Mouse (Mus musculus) embryonic facial prominence, embryonic 13.5 days (tissue): Measurements from ENCODE around the gene Pex11a. TPM values are rescaled to one million over a fixed set of nuclear protein-coding genes. Genes with fewer than 3 reads are reported as not detected.

Experiments used
- ATAC-seq: fragments of 200-750 bp; cut with Nextera tagmentation; 2 replicates; pipeline ENCODE4 v1.8.0; 2017; ENCODE audit warnings: low read depth; ENCODE audit not compliant: insufficient number of reproducible peaks, insufficient read depth, low FRiP score, low TSS enrichment
- H3K27ac ChIP-seq: fragments of 300-500 bp; sonication (generic); 2 replicates; pipeline ENCODE4 v1.5.1; 2015; ENCODE audit warnings: moderate library complexity, mild to moderate bottlenecking, inconsistent platforms
- H3K27me3 ChIP-seq: fragments of 300-500 bp; sonication (generic); 2 replicates; pipeline ENCODE4 v1.6.1; 2015; ENCODE audit warnings: mild to moderate bottlenecking, inconsistent platforms
- H3K36me3 ChIP-seq: fragments of 300-500 bp; sonication (generic); 2 replicates; pipeline ENCODE4 v1.6.1; 2015; ENCODE audit warnings: mild to moderate bottlenecking, inconsistent platforms
- H3K4me1 ChIP-seq: fragments of 300-500 bp; sonication (generic); 2 replicates; pipeline ENCODE4 v1.6.1; 2015; ENCODE audit warnings: inconsistent platforms
- H3K4me2 ChIP-seq: fragments of 300-500 bp; sonication (generic); 2 replicates; pipeline ENCODE4 v1.6.1; 2015; ENCODE audit warnings: moderate library complexity, mild to moderate bottlenecking, inconsistent platforms
- H3K4me3 ChIP-seq: fragments of 300-500 bp; sonication (generic); 2 replicates; pipeline ENCODE4 v1.5.1; 2015; ENCODE audit warnings: mild to moderate bottlenecking, inconsistent platforms
- H3K9ac ChIP-seq: fragments of 300-500 bp; sonication (generic); 2 replicates; pipeline ENCODE4 v1.6.1; 2015; ENCODE audit warnings: mild to moderate bottlenecking, inconsistent platforms
- H3K9me3 ChIP-seq: fragments of 300-500 bp; sonication (generic); 2 replicates; pipeline ENCODE4 v1.6.1; 2016; ENCODE audit warnings: inconsistent platforms
- WGBS: fragments of 180-500 bp; shearing (Covaris S2); methylation state at CpG from one replicate; pipeline ENCODE4 v1.1.7; 2015; ENCODE audit warnings: mixed read lengths; 5-methylcytosine and 5-hydroxymethylcytosine counted together
- polyA plus RNA-seq: library from polyadenylated mRNA; unstranded; fragments of >200 nt; fragmentation: Nextera tagmentation; extraction: Ambion mirVana; gene quantifications from 2 replicates; pipeline ENCODE4 v1.2.1, GENCODE M21; 2015

Gene Pex11a
- polyA plus RNA-seq, 1 experiment from 2014 or later: 11.9 TPM

GRCm38 (mm10) chr7:79734563-79734962 is 8.4 kb downstream of the Pex11a start:
- no peak for ATAC-seq
- H3K27me3 ChIP-seq: peaks cover 10% of the 10 kb centered on the region; the same call in 1 of the 2 replicates
- H3K4me1 ChIP-seq: no peaks in the 10 kb centered on the region
- peaks cover 27% of the 10 kb centered on the region for H3K36me3 ChIP-seq
- no peak overlapping the region for H3K4me3 ChIP-seq
- no peak overlapping the region for H3K27ac ChIP-seq
- H3K4me2 ChIP-seq: no peak overlapping the region
- no peaks in the 10 kb centered on the region for H3K9me3 ChIP-seq
- 81% methylated on average over 8 of the region's 8 CpGs for WGBS
- no peak overlapping the region for H3K9ac ChIP-seq

- H3K9me3 ChIP-seq: no peaks in the 10 kb centered on the region
- no peak within 1 kb of the TSS for H3K4me2 ChIP-seq
- WGBS: 52% methylated on average over 4 of the region's 4 CpGs
- no peak within 1 kb of the TSS for H3K4me3 ChIP-seq
- H3K9ac ChIP-seq: no peak within 1 kb of the TSS
- H3K27me3 ChIP-seq: peaks cover 12% of the 10 kb centered on the region; the same call in 1 of the 2 replicates
- ATAC-seq: no peak
- peaks cover 22% of the 10 kb centered on the region for H3K36me3 ChIP-seq
- H3K4me1 ChIP-seq: no peaks in the 10 kb centered on the region
- H3K27ac ChIP-seq: no peak within 1 kb of the TSS
Observed at GRCm38 (mm10) chr7:79732622-79733021, 10.3 kb downstream of the Pex11a start, which contains the start of gene Plin1. Gene Plin1, minus strand, starts transcription at chr7:79732903.

GRCm38 (mm10) chr7:79731438-79731837 is 11.5 kb downstream of the Pex11a start:
- Histone ChIP-seq H3K9ac (no peak overlapping the region), H3K4me3 (no peak overlapping the region), H3K27ac (no peak overlapping the region), H3K9me3 (no peaks in the 10 kb centered on the region), H3K4me2 (no peak overlapping the region), H3K36me3 (peaks cover 11% of the 10 kb centered on the region), H3K27me3 (peaks cover 12% of the 10 kb centered on the region; the same call in 1 of the 2 replicates), H3K4me1 (no peaks in the 10 kb centered on the region)
- ATAC-seq: no peak
- WGBS: 75% methylated on average over 13 of the region's 13 CpGs

- Histone ChIP-seq H3K4me3 (no peak overlapping the region), H3K36me3 (peaks cover 6% of the 10 kb centered on the region), H3K9me3 (no peaks in the 10 kb centered on the region), H3K9ac (no peak overlapping the region), H3K27ac (no peak overlapping the region), H3K4me1 (no peaks in the 10 kb centered on the region), H3K27me3 (peaks cover 12% of the 10 kb centered on the region; the same call in 1 of the 2 replicates), H3K4me2 (no peak overlapping the region)
- 64% methylated on average over 11 of the region's 11 CpGs for WGBS
- ATAC-seq: no peak
Observed at GRCm38 (mm10) chr7:79729743-79730370, 13.1 kb downstream of the Pex11a start.

- no peak for ATAC-seq
- 4% methylated on average over 8 of the region's 8 CpGs for WGBS
- Histone ChIP-seq H3K9me3 (no peaks in the 10 kb centered on the region), H3K36me3 (no peaks in the 10 kb centered on the region), H3K4me3 (no peak overlapping the region), H3K27me3 (peaks cover 12% of the 10 kb centered on the region; the same call in 1 of the 2 replicates), H3K4me1 (no peaks in the 10 kb centered on the region), H3K4me2 (no peak overlapping the region), H3K27ac (no peak overlapping the region), H3K9ac (no peak overlapping the region)
Observed at GRCm38 (mm10) chr7:79729169-79729568, 13.8 kb downstream of the Pex11a start.

GRCm38 (mm10) chr7:79728219-79728618 is 14.7 kb downstream of the Pex11a start:
- Histone ChIP-seq H3K27me3 (peaks cover 17% of the 10 kb centered on the region), H3K4me2 (no peak overlapping the region), H3K4me1 (no peaks in the 10 kb centered on the region), H3K9me3 (no peaks in the 10 kb centered on the region), H3K27ac (no peak overlapping the region), H3K9ac (no peak overlapping the region), H3K4me3 (no peak overlapping the region), H3K36me3 (no peaks in the 10 kb centered on the region)
- 0 out of 2 replicates have a peak, but pooled peaks have one; percentile 4 for ATAC-seq
- WGBS: 33% methylated on average over 6 of the region's 6 CpGs

GRCm38 (mm10) chr7:79727091-79727490 is 15.8 kb downstream of the Pex11a start:
- H3K36me3 ChIP-seq: no peaks in the 10 kb centered on the region
- H3K4me1 ChIP-seq: no peaks in the 10 kb centered on the region
- no peak overlapping the region for H3K27ac ChIP-seq
- H3K4me2 ChIP-seq: no peak overlapping the region
- WGBS: 11% methylated on average over 2 of the region's 2 CpGs
- peaks cover 28% of the 10 kb centered on the region for H3K27me3 ChIP-seq
- H3K4me3 ChIP-seq: no peak overlapping the region
- no peaks in the 10 kb centered on the region for H3K9me3 ChIP-seq
- H3K9ac ChIP-seq: no peak overlapping the region
- no peak for ATAC-seq

GRCm38 (mm10) chr7:79721386-79721977 is 21.4 kb downstream of the Pex11a start:
- Histone ChIP-seq H3K4me3 (peak overlapping the region; percentile 68), H3K9me3 (no peaks in the 10 kb centered on the region), H3K27me3 (peaks cover 35% of the 10 kb centered on the region), H3K9ac (peak overlapping the region; percentile 87), H3K27ac (peak overlapping the region; percentile 64), H3K36me3 (no peaks in the 10 kb centered on the region), H3K4me1 (peaks cover 9% of the 10 kb centered on the region; the same call in 1 of the 2 replicates), H3K4me2 (peak overlapping the region; percentile 90)
- ATAC-seq: peak; percentile 77
- under 1% methylated on average over 48 of the region's 48 CpGs for WGBS

- peak within 1 kb of the TSS; percentile 75 for H3K27ac ChIP-seq
- peak; percentile 91 for ATAC-seq
- 2% methylated on average over 53 of the region's 55 CpGs for WGBS
Observed at GRCm38 (mm10) chr7:79715187-79715981, 27.5 kb downstream of the Pex11a start, which contains the start of gene Kif7. Gene Kif7, minus strand, starts transcription at chr7:79715720.

GRCm38 (mm10) chr7:79710831-79711230 is 32.1 kb downstream of the Pex11a start:
- peak overlapping the region; percentile 46 for H3K4me3 ChIP-seq
- no peak for ATAC-seq
- 43% methylated on average over 17 of the region's 17 CpGs for WGBS

More at GRCm38 (mm10) chr7:79715187-79715981, 27.5 kb downstream of the Pex11a start, which contains the start of gene Kif7:
- H3K9ac ChIP-seq: peak within 1 kb of the TSS; percentile 89
- H3K4me3 ChIP-seq: peak within 1 kb of the TSS; percentile 81
- H3K9me3 ChIP-seq: no peaks in the 10 kb centered on the region
- peak within 1 kb of the TSS; percentile 86 for H3K4me2 ChIP-seq
- H3K36me3 ChIP-seq: peaks cover 6% of the 10 kb centered on the region; the same call in 1 of the 2 replicates
- H3K4me1 ChIP-seq: peaks cover 18% of the 10 kb centered on the region
- H3K27me3 ChIP-seq: peaks cover 30% of the 10 kb centered on the region

GRCm38 (mm10) chr7:79710130-79710607 is 32.8 kb downstream of the Pex11a start:
- H3K4me1 ChIP-seq: peaks cover 21% of the 10 kb centered on the region
- ATAC-seq: peak; percentile 58
- peak overlapping the region; percentile 46 for H3K4me3 ChIP-seq
- 2% methylated on average over 55 of the region's 55 CpGs for WGBS
- no peak overlapping the region for H3K27ac ChIP-seq
- H3K9me3 ChIP-seq: no peaks in the 10 kb centered on the region
- peak overlapping the region; percentile 72 for H3K4me2 ChIP-seq
- H3K27me3 ChIP-seq: peaks cover 23% of the 10 kb centered on the region
- H3K9ac ChIP-seq: peak overlapping the region; percentile 68
- peaks cover 53% of the 10 kb centered on the region for H3K36me3 ChIP-seq

More at GRCm38 (mm10) chr7:79710831-79711230, 32.1 kb downstream of the Pex11a start:
- Histone ChIP-seq H3K36me3 (peaks cover 47% of the 10 kb centered on the region), H3K27ac (no peak overlapping the region), H3K4me2 (peak overlapping the region; percentile 72), H3K27me3 (peaks cover 23% of the 10 kb centered on the region), H3K9me3 (no peaks in the 10 kb centered on the region), H3K9ac (peak overlapping the region; percentile 68; the same call in 1 of the 2 replicates), H3K4me1 (peaks cover 21% of the 10 kb centered on the region)
